ENCODE assay signal across 28 mouse cellular contexts in the genomic region with DNA sequence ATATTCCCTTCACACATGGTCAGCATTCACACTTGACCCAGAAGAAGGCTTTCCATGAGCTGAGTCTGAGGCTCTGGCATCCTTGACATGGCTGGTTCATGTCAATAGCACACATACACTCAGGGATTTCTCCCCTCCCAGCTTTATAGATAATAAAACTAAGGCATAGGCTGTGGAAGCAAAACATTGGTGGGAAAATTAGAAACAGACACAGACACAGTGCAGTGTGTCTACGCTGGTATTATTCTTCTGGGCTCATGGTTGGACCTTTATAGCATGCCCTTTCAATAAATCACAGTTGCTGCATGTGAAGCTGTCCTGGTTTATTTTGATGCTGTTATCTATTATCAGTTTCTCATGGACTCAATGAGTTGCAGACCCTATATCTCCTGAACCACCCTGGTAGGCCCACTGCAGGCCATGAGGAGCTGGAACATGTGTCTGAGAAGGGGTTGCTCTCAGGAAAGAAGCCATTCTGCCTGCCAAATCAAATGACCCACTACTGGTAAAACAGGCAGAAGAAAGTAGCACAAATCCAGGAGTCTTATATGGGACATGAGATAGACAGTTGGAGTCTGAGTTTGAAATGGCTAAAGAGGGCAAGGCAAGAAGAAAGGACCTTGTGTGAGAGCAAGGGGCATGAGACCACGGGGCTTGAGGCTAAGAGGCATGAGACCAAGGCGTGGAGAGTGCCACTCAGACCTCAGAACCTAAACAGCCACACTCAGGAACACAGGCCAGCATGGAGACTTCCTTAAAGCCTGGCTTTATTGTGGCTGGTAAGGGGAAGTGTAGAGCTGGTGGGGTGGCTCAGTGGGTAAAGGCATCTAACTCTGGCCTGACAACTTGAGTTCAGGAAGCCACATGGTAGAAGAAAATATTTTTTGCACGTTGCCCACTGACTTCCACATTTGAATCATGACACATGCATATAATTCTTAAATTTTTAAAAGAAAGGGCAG.
DNase-seq lines count a peak whose midpoint lies in the region; ATAC-seq lines count a peak whose summit lies in the region.
"Had no signal": no experiment of that assay in that cellular context is flagged by ENCODE, and none has a peak within 500 bp of the region (broad histone marks: within the 10 kb centered on the region; RNA-seq: fewer than 3 reads in every experiment).

No protein-coding gene starts in this region.

- H3K4me2 ChIP-seq in heart, embryonic 11.5 days, result no peak overlapping the region
- no peak overlapping the region for H3K4me2 ChIP-seq in limb, embryonic 11.5 days (ENCODE audit: low read depth, severe bottlenecking)
- no peak overlapping the region for H3K4me2 ChIP-seq in kidney, embryonic 15.5 days
- H3K4me2 ChIP-seq in midbrain, embryonic 16.5 days (ENCODE audit: low read length), result no peak overlapping the region
- H3K4me2 ChIP-seq: heart, embryonic 15.5 days; hindbrain, embryonic 15.5 days; liver, embryonic 13.5 days; midbrain, embryonic 11.5 days; neural tube, embryonic 13.5 days had no signal

- H3K9me3 ChIP-seq in heart, embryonic 11.5 days (replicated peaks; ENCODE audit: control insufficient read depth, low read length), result no peaks in the 10 kb centered on the region
- no peaks in the 10 kb centered on the region for H3K9me3 ChIP-seq in limb, embryonic 11.5 days (ENCODE audit: control insufficient read depth, low read length)
- no peaks in the 10 kb centered on the region for H3K9me3 ChIP-seq in kidney, embryonic 15.5 days (replicated peaks)
- H3K9me3 ChIP-seq in midbrain, embryonic 16.5 days (replicated peaks; ENCODE audit: control insufficient read depth, low read length, poor library complexity, severe bottlenecking), result no peaks in the 10 kb centered on the region
- H3K9me3 ChIP-seq: heart, embryonic 15.5 days; hindbrain, embryonic 15.5 days; liver, embryonic 13.5 days; neural tube, embryonic 13.5 days had no signal

- no peak overlapping the region for H3K4me3 ChIP-seq in heart, embryonic 11.5 days (ENCODE audit: low read depth, low read length)
- H3K4me3 ChIP-seq in limb, embryonic 11.5 days (ENCODE audit: low read depth, low read length), result no peak overlapping the region
- no peak overlapping the region for H3K4me3 ChIP-seq in kidney, embryonic 15.5 days (replicated peaks)
- no peak overlapping the region for H3K4me3 ChIP-seq in midbrain, embryonic 16.5 days (ENCODE audit: low read depth, low read length)
- H3K4me3 ChIP-seq: erythroblast, embryonic 14.5 days; heart, embryonic 15.5 days; hindbrain, embryonic 15.5 days; layer of hippocampus, adult 2 months; left cerebral cortex, adult 2 months; liver, embryonic 13.5 days; myocyte; neural tube, embryonic 13.5 days had no signal

- H3K36me3 ChIP-seq in heart, embryonic 11.5 days (ENCODE audit: control insufficient read depth, insufficient read depth, low read length), result no peaks in the 10 kb centered on the region
- H3K36me3 ChIP-seq in limb, embryonic 11.5 days (ENCODE audit: control insufficient read depth, insufficient read depth, low read length), result no peaks in the 10 kb centered on the region
- H3K36me3 ChIP-seq in kidney, embryonic 15.5 days, result no peaks in the 10 kb centered on the region
- H3K36me3 ChIP-seq in midbrain, embryonic 16.5 days (ENCODE audit: control insufficient read depth, insufficient read depth, low read length), result no peaks in the 10 kb centered on the region
- H3K36me3 ChIP-seq: heart, embryonic 15.5 days; hindbrain, embryonic 15.5 days; liver, embryonic 13.5 days; neural tube, embryonic 13.5 days had no signal

- H3K4me1 ChIP-seq in heart, embryonic 11.5 days (ENCODE audit: control insufficient read depth, insufficient read depth, low read length), result 0 out of 2 replicates have a peak, but pooled peaks cover 3% of the 10 kb centered on the region
- peaks cover 15% of the 10 kb centered on the region for H3K4me1 ChIP-seq in limb, embryonic 11.5 days (ENCODE audit: control insufficient read depth, insufficient read depth, low read length)
- H3K4me1 ChIP-seq in kidney, embryonic 15.5 days, result no peaks in the 10 kb centered on the region
- no peaks in the 10 kb centered on the region for H3K4me1 ChIP-seq in midbrain, embryonic 16.5 days (ENCODE audit: control insufficient read depth, insufficient read depth, low read length)
- H3K4me1 ChIP-seq: heart, embryonic 15.5 days; hindbrain, embryonic 15.5 days; liver, embryonic 13.5 days had no signal

- no peak for ATAC-seq in heart, embryonic 11.5 days (replicated peaks; ENCODE audit: insufficient number of reproducible peaks, low FRiP score, low TSS enrichment)
- ATAC-seq in limb, embryonic 11.5 days (ENCODE audit: insufficient number of reproducible peaks, low FRiP score, low TSS enrichment, low read depth), result peak; percentile 60; the same call in 1 of the 2 replicates
- peak; percentile 68 for ATAC-seq in megakaryocyte, adult 5-6 weeks (ENCODE audit: poor library complexity, severe bottlenecking)
- no peak for ATAC-seq in kidney, embryonic 15.5 days (replicated peaks; ENCODE audit: low FRiP score)
- no peak for ATAC-seq in midbrain, embryonic 16.5 days
- ATAC-seq: CD4-positive, CD25-positive, alpha-beta regulatory T cell, adult 4 months; forebrain, embryonic 16.5 days had no signal

- H3K27me3 ChIP-seq in heart, embryonic 11.5 days (ENCODE audit: control insufficient read depth, insufficient read depth, low read length), result no peaks in the 10 kb centered on the region
- H3K27me3 ChIP-seq in limb, embryonic 11.5 days (ENCODE audit: control insufficient read depth, insufficient read depth, low read length), result no peaks in the 10 kb centered on the region
- no peaks in the 10 kb centered on the region for H3K27me3 ChIP-seq in kidney, embryonic 15.5 days
- H3K27me3 ChIP-seq in midbrain, embryonic 16.5 days (ENCODE audit: control insufficient read depth, insufficient read depth, low read depth, low read length), result no peaks in the 10 kb centered on the region
- H3K27me3 ChIP-seq: heart, embryonic 15.5 days; hindbrain, embryonic 15.5 days; liver, embryonic 13.5 days; neural tube, embryonic 13.5 days had no signal

- WGBS in heart, embryonic 11.5 days (ENCODE audit: insufficient replicate concordance), result 76% methylated on average over 4 of the region's 4 CpGs
- WGBS in limb, embryonic 11.5 days, result 71% methylated on average over 4 of the region's 4 CpGs
- 76% methylated on average over 4 of the region's 4 CpGs for WGBS in kidney, embryonic 15.5 days
- WGBS in midbrain, embryonic 16.5 days, result 87% methylated on average over 4 of the region's 4 CpGs

- H3K9ac ChIP-seq in heart, embryonic 11.5 days (ENCODE audit: low read depth, low read length), result no peak overlapping the region
- H3K9ac ChIP-seq in limb, embryonic 11.5 days (ENCODE audit: low read length), result no peak overlapping the region
- no peak overlapping the region for H3K9ac ChIP-seq in kidney, embryonic 15.5 days
- H3K9ac ChIP-seq in midbrain, embryonic 16.5 days (ENCODE audit: low read depth, low read length), result no peak overlapping the region
- H3K9ac ChIP-seq: heart, embryonic 15.5 days; hindbrain, embryonic 15.5 days; liver, embryonic 13.5 days; neural tube, embryonic 13.5 days had no signal

- H3K27ac ChIP-seq in heart, embryonic 11.5 days (ENCODE audit: low read depth, low read length), result peak overlapping the region; percentile 15; the same call in 1 of the 2 replicates
- H3K27ac ChIP-seq in limb, embryonic 11.5 days (replicated peaks; ENCODE audit: low read depth, low read length), result no peak overlapping the region; the same call in 1 of the 2 replicates
- no peak overlapping the region for H3K27ac ChIP-seq in kidney, embryonic 15.5 days
- no peak overlapping the region for H3K27ac ChIP-seq in midbrain, embryonic 16.5 days (ENCODE audit: low read length)
- H3K27ac ChIP-seq: heart, embryonic 15.5 days; hindbrain, embryonic 15.5 days; layer of hippocampus, adult 2 months; left cerebral cortex, adult 2 months; liver, embryonic 13.5 days; neural tube, embryonic 13.5 days had no signal

- DNase-seq in heart, adult 18-20 months, result no peak
- DNase-seq in forelimb bud, embryonic 11.5 days (ENCODE audit: low read depth, low spot score), result peak; percentile 23
- DNase-seq in limb, embryonic 11.5 days (ENCODE audit: low spot score), result no peak
- no peak for DNase-seq in Muller cell, postnatal 12 days (ENCODE audit: inconsistent ontology term)
- DNase-seq: adrenal gland, adult 2 months; cerebellum, adult 2 months; cerebellum, postnatal 14 days; heart, postnatal 4 days; kidney, adult 18-20 months; kidney, postnatal 36 days; liver, embryonic 13.5 days; lung, adult 18-20 months; lung, postnatal 14 days; thymus, postnatal 4 days had no signal

Comparison
In these comparisons a context has a peak if more than half of its experiments do, and no peak if none do; other contexts are left out.
1. ATAC-seq: peak in limb, embryonic 11.5 days (single experiment) and megakaryocyte, adult 5-6 weeks (single experiment); none in heart, embryonic 11.5 days (single experiment), kidney, embryonic 15.5 days (single experiment) and midbrain, embryonic 16.5 days (single experiment).